Mouse (Mus musculus): ENCODE measurements at regions not wholly inside any gene's neighbourhood (a gene's known extent, or its start where the extent isn't known, plus 50 kb on each side); places are given as distances from the start of the nearest gene placed in this dataset.

DNA sequence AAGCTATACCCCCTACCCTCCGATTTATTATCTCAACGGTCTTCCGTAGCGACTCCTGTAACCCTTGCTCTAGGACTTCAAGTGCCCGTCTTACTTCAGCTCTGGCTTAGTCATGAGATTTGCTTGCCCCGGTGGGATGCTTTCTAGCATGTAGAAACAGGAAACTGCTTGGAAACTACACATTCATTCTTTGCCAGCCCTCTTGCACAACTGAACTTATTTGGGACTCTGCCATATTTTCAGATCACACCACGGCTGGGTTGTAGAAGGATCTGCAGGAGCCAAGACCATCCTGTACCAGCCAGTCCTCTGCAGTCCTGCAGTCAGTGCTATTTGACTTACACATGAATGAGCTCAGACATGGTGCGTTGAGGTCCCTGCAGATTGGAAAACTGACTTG lies 110.9 kb upstream of the Habp2 start:
- TF ChIP-seq POLR2AphosphoS2 (IDR thresholded peaks at IDR 0.05; ENCODE audit: insufficient read length, low read depth) (no peak), TCF12 (IDR thresholded peaks at IDR 0.05; ENCODE audit: insufficient read depth, poor library complexity, severe bottlenecking) (no peak), MAX (IDR thresholded peaks at IDR 0.05; ENCODE audit: low read depth) (no peak)

Data from myocyte (in vitro differentiated cells).